Comparison of ENCODE assay signal across 8 mouse cellular contexts in the genomic region with DNA sequence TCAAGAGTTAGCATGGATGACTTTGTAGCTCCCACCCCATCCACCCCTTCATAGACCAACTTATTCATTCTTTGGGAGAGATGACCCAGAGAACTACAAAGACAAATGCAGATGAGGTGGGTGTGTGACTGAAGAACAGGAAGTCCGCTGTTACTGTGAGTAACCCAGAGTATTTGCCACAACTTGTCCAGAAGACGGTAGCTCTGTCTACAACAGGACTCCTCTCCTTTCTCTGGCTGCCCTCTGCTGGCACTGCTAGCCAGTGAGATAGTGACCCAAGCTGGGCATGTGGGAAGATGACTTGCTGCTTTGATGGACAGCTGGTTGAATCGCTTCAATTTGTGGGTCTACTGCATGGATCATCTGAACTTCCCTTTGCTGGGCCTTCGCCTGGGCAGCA. TPM values are rescaled to one million over a fixed set of nuclear protein-coding genes. Genes with fewer than 3 reads are reported as not detected.
DNase-seq lines count a peak whose midpoint lies in the region; ATAC-seq lines count a peak whose summit lies in the region.

No protein-coding gene starts in this region.

- H3K4me2 ChIP-seq in lung, embryonic 15.5 days, result no peak overlapping the region

- H3K9ac ChIP-seq in lung, embryonic 15.5 days, result no peak overlapping the region

- H3K36me3 ChIP-seq in lung, embryonic 15.5 days, result no peaks in the 10 kb centered on the region

- H3K9me3 ChIP-seq in lung, embryonic 15.5 days, result no peaks in the 10 kb centered on the region

- intact Hi-C loops in heart, postnatal 14 days (cut with DNase I), result loop anchor here (2.0 to 5.0 kb wide), 2 partner anchors 81 to 97 kb away; a partner anchor contains a TSS

- no peak overlapping the region for H3K27ac ChIP-seq in lung, embryonic 15.5 days

- H3K27me3 ChIP-seq in lung, embryonic 15.5 days, result no peaks in the 10 kb centered on the region

- no peak overlapping the region for H3K4me3 ChIP-seq in lung, embryonic 15.5 days

- H3K4me1 ChIP-seq in lung, embryonic 15.5 days, result peaks cover 29% of the 10 kb centered on the region

- peak; percentile 14 for DNase-seq in ovary, postnatal 36 days (ENCODE audit: low spot score)
- DNase-seq in ovary, postnatal 14 days (ENCODE audit: low spot score), result no peak
- peak; percentile 68 for DNase-seq in embryo, embryonic 10 days (ENCODE audit: low spot score)
- DNase-seq in heart, postnatal 14 days, result peak; percentile 44 to 56
- DNase-seq in spleen, postnatal 4 days (ENCODE audit: low spot score in 2 of 2), result no peak
- DNase-seq in spleen, adult 18-20 months, result no peak

- WGBS in lung, embryonic 15.5 days, result 64% methylated on average over 4 of the region's 4 CpGs

- 0 out of 2 replicates have a peak, but pooled peaks have one; percentile 56 for ATAC-seq in lung, embryonic 15.5 days (ENCODE audit: borderline replicate concordance, extremely low read depth, low FRiP score, low TSS enrichment)
- no peak for ATAC-seq in megakaryocyte, adult 5-6 weeks (ENCODE audit: poor library complexity, severe bottlenecking)

RNA-seq across cellular contexts. Expression of a gene that starts 28.9 kb away (rescaled TPM):
- total RNA-seq in heart, postnatal 14 days (2021), result 10 to 100 TPM in 1 of 2 experiments, 1 to 10 TPM in 1; 9.2 to 13.4 TPM
- 27.7 and 30.8 TPM in 2 replicates for polyA plus RNA-seq in lung, embryonic 15.5 days (2015; fragmentation: Nextera tagmentation; extraction: Ambion mirVana)
- total RNA-seq in megakaryocyte, adult 5-6 weeks (2015), result not detected in 2 replicates
- total RNA-seq in megakaryocyte, adult 5-6 weeks (2017), result not detected in 2 replicates

Comparison
In these comparisons a context has a peak if more than half of its experiments do, and no peak if none do; other contexts are left out.
1. DNase-seq: peak in ovary, postnatal 36 days (single experiment), embryo, embryonic 10 days (single experiment) and heart, postnatal 14 days (2 of 2); none in ovary, postnatal 14 days (single experiment), spleen, postnatal 4 days (0 of 2) and spleen, adult 18-20 months (0 of 2).
2. RNA of a gene that starts 28.9 kb away (total RNA-seq): 9.2 to 13.4 TPM in heart, postnatal 14 days; not detected in megakaryocyte, adult 5-6 weeks; every median in the first group is over 10 times any median in the second.